Mouse (Mus musculus): ENCODE data around the gene Timp3. TPM values are rescaled to one million over a fixed set of nuclear protein-coding genes. Genes with fewer than 3 reads are reported as not detected.
A peak's percentile ranks its signal among the peaks of the same experiment; 100 is the strongest.

Gene Timp3
- polyA plus RNA-seq, 1 experiment from 2014 or later: 18.0 TPM

DNA sequence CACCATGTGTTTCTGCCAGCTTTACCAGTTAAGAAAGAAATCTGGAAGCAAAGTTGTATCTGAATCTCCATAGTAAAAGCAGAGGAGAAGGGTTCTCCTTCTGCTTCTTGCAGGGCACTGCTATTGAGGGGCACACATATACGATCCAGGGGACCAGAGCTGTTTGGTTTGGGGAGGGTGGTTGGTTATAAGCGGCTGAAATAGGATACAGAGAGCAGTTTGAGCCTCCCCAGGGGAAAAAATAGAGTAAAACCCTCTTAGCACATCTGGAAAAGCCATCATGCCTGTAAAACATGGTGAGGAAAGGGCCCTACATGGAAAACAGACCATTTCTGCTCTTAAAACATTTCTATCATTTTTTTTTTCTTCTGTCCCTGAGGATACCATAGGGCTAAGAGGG lies 21.7 kb upstream of the Timp3 start:
- 69% methylated on average over 2 of the region's 2 CpGs for WGBS
- ATAC-seq (ENCODE audit: low FRiP score): no peak
- Histone ChIP-seq H3K4me3 (replicated peaks) (no peak overlapping the region), H3K36me3 (replicated peaks) (no peaks in the 10 kb centered on the region), H3K4me2 (no peak overlapping the region), H3K27ac (no peak overlapping the region), H3K4me1 (peaks cover 4% of the 10 kb centered on the region; the same call in 1 of the 2 replicates), H3K9ac (no peak overlapping the region), H3K9me3 (no peaks in the 10 kb centered on the region), H3K27me3 (no peaks in the 10 kb centered on the region)

DNA sequence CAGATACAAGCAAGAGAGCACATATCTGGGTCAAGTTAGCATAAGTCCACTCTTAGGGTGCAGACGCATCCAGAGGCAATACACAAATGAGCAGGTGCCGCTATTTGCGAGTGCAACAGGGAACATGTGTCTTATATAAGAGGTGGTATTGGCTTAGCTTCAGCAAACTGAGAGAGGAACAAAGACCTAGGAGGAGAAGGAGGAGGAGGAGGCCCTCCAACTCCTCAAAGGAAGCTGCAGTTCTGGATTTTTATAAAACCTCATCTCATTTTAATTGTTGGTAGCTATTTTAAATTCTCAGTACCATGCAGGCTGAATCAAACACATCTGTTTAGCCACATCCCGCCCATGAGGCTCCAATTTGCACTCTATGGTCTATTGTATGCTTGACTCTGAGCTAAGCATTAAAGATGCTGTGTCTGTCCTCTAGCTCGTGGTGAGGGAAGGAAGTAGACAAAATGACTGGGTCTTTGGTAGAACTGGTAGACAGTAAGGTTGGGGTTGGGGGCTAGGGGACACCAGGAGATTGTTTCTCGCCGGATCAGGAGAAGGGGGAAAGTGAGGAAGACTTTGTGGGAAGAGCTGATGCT lies 20.5 kb upstream of the Timp3 start:
- Histone ChIP-seq H3K4me1 (no peaks in the 10 kb centered on the region), H3K4me2 (no peak overlapping the region), H3K27ac (no peak overlapping the region), H3K9me3 (no peaks in the 10 kb centered on the region), H3K36me3 (replicated peaks) (no peaks in the 10 kb centered on the region), H3K9ac (no peak overlapping the region), H3K4me3 (replicated peaks) (no peak overlapping the region), H3K27me3 (no peaks in the 10 kb centered on the region)
- 87% methylated on average over 7 of the region's 7 CpGs for WGBS
- no peak for ATAC-seq (ENCODE audit: low FRiP score)

DNA sequence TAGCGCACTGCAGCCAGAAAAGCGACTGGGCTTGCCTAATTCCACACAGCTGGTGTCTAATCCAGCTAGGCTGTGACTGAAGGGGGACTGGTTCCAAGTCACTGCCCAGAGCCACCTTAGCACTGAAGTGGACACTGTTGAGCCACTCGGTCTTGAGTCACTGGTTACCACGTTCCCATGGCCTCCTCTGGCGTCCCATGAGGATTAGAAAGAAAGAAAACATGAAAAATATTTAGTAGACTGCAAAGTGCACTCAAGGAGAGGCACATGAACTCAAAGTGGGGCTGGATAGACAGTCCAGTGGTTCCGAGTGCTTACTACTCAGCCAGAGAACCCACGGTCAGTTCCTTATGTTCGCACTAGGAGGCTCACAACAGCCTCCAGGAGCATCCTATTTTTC lies 18.9 kb upstream of the Timp3 start:
- Histone ChIP-seq H3K27me3 (no peaks in the 10 kb centered on the region), H3K27ac (no peak overlapping the region), H3K9ac (no peak overlapping the region), H3K36me3 (replicated peaks) (no peaks in the 10 kb centered on the region), H3K9me3 (no peaks in the 10 kb centered on the region), H3K4me3 (replicated peaks) (no peak overlapping the region), H3K4me2 (no peak overlapping the region), H3K4me1 (no peaks in the 10 kb centered on the region)
- 85% methylated on average over 8 of the region's 8 CpGs for WGBS
- ATAC-seq (ENCODE audit: low FRiP score): no peak

- Histone ChIP-seq H3K4me2 (no peak overlapping the region), H3K4me1 (no peaks in the 10 kb centered on the region), H3K27me3 (no peaks in the 10 kb centered on the region), H3K9ac (no peak overlapping the region), H3K27ac (no peak overlapping the region), H3K4me3 (replicated peaks) (no peak overlapping the region), H3K36me3 (replicated peaks) (no peaks in the 10 kb centered on the region), H3K9me3 (no peaks in the 10 kb centered on the region)
- no peak for ATAC-seq (ENCODE audit: low FRiP score)
- 92% methylated on average over 7 of the region's 7 CpGs for WGBS
These were observed 13.7 kb upstream of the Timp3 start for GRCm38 (mm10) chr10:86286508-86286907.

DNA sequence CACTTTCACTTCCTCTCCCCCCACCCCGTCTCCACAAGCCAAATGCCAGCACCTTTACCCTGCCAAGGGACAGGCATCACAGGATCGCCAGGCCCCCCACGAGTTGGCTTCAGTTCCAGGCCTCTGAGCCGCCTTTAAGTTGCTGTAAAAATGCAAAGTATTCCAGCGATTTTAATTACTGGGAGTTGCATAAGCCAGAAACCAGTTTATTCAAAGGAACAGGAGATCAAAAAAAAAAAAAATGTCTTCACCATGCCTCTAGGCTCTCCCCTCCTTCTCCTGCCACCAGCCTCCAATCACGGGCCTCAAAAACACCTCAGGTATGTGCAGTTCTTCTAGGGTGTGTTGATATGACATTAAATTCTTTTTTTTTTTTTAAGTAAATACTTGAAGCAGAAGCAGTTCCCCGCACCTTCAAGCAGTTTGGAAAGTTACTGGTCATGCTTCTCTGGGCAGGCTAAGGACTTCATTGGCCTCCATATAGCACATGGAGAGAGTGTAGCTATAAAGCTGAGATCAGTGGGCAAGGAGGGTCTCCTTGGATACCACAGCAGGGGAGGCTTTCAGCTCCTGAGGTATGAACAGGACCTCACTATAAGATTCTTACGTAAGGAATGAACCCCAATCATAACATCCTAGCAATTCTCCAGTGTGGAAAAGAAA lies 9.9 kb upstream of the Timp3 start:
- Histone ChIP-seq H3K36me3 (replicated peaks) (no peaks in the 10 kb centered on the region), H3K4me1 (peaks cover 4% of the 10 kb centered on the region), H3K4me3 (replicated peaks) (no peak overlapping the region), H3K9me3 (no peaks in the 10 kb centered on the region), H3K27me3 (0 out of 2 replicates have a peak, but pooled peaks cover 5% of the 10 kb centered on the region), H3K4me2 (no peak overlapping the region), H3K9ac (no peak overlapping the region), H3K27ac (no peak overlapping the region)
- 81% methylated on average over 8 of the region's 8 CpGs for WGBS
- ATAC-seq (ENCODE audit: low FRiP score): no peak

GRCm38 (mm10) chr10:86293880-86294279 lies 6.3 kb upstream of the Timp3 start:
- peaks cover 21% of the 10 kb centered on the region; the same call in 1 of the 2 replicates for H3K27me3 ChIP-seq
- H3K27ac ChIP-seq: no peak overlapping the region
- no peaks in the 10 kb centered on the region for H3K36me3 ChIP-seq (replicated peaks)
- 89% methylated on average over 1 of the region's 1 CpGs for WGBS
- peaks cover 13% of the 10 kb centered on the region for H3K4me1 ChIP-seq
- no peak overlapping the region for H3K4me3 ChIP-seq (replicated peaks)
- no peak for ATAC-seq (ENCODE audit: low FRiP score)
- H3K9me3 ChIP-seq: no peaks in the 10 kb centered on the region
- no peak overlapping the region for H3K4me2 ChIP-seq
- no peak overlapping the region for H3K9ac ChIP-seq

DNA sequence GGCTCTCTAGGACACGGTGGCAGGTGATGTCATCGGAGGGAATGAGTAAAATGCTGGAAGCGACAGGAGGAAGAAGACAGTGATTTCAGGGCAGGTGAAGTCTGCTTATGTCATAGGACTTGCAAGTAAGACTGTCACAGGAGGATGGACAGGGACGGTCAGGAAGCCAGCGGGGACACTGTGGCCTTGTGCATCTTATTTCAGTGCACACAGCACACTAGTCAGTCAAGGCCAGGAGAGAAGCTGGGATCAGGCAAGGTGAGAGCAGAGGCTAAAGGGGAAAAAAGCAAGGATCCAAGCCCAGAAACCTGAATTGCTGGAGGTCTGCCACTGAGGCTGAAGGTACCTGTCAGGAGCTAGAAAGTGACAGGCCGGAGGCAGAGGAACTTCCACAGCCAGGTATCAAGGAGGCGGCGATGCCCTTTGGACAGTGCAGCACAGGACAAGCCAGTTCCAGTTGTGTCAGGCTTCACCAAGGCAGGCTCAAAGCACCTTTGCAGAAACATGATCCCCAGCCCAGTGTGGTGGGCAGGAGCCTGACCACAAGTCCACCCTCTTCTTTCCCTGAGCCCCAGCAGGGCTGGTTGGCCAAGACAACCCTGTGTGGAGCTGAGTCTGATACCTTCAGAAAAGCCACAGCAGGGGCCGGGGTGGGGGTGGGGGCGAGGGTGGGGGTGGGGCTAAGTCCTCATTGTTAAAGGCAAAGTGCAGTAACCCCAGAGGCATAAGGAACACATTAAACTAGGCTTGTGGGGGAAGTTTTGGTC lies 5.4 kb upstream of the Timp3 start:
- Histone ChIP-seq H3K4me2 (no peak overlapping the region), H3K4me1 (peaks cover 14% of the 10 kb centered on the region)
- ATAC-seq (ENCODE audit: low FRiP score): no peak

DNA sequence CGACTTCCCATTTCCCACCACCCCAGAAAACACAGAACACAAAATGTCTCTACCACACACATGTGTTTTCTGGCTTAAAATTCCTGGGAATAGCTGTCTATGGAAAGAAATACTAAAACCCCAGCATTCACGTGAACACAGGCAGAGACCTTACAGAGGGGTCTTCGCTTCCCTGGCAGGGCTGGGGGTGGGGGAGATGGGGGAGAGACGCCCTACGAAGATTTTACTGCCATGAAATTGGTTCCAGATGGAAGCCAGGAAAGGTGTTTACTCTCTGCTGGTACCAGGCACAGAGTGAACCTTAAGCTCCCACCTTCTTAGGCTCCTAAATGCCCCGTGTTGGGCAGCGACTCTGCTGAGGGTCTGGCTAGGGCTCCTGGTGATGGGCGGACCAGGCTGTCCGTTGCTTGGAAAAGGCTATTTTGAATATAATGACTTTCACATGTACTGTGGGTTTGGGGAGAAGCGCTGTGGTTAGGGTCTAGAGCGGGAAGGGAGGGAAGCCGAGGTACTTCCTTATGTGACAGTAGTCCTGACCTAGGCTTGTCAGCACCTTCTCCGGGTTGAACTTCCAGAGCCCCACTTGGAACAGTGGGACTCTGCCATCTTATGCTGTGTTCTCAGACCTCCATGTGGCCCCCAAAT lies 4.6 kb upstream of the Timp3 start:
- no peak overlapping the region for H3K27ac ChIP-seq
- H3K36me3 ChIP-seq (replicated peaks): no peaks in the 10 kb centered on the region
- no peaks in the 10 kb centered on the region for H3K9me3 ChIP-seq
- peaks cover 24% of the 10 kb centered on the region for H3K27me3 ChIP-seq
- no peak for ATAC-seq (ENCODE audit: low FRiP score)
- H3K4me3 ChIP-seq (replicated peaks): no peak overlapping the region
- H3K9ac ChIP-seq: 0 out of 2 replicates have a peak overlapping the region, but pooled peaks have one; percentile 21
- H3K4me2 ChIP-seq: peak overlapping the region; percentile 49
- WGBS: 18% methylated on average over 13 of the region's 13 CpGs
- peaks cover 20% of the 10 kb centered on the region for H3K4me1 ChIP-seq

More for the DNA sequence above, 5.4 kb upstream of the Timp3 start:
- Histone ChIP-seq H3K27ac (no peak overlapping the region), H3K27me3 (peaks cover 23% of the 10 kb centered on the region), H3K9ac (no peak overlapping the region), H3K36me3 (replicated peaks) (no peaks in the 10 kb centered on the region), H3K9me3 (no peaks in the 10 kb centered on the region), H3K4me3 (replicated peaks) (no peak overlapping the region)
- WGBS: 64% methylated on average over 10 of the region's 10 CpGs

- peaks cover 24% of the 10 kb centered on the region for H3K27me3 ChIP-seq
- H3K4me1 ChIP-seq: peaks cover 26% of the 10 kb centered on the region
- H3K9ac ChIP-seq: 0 out of 2 replicates have a peak overlapping the region, but pooled peaks have one; percentile 21
- peak; percentile 64 for ATAC-seq (ENCODE audit: low FRiP score)
- H3K27ac ChIP-seq: no peak overlapping the region
- H3K4me3 ChIP-seq (replicated peaks): no peak overlapping the region
- H3K4me2 ChIP-seq: peak overlapping the region; percentile 49
- H3K36me3 ChIP-seq (replicated peaks): no peaks in the 10 kb centered on the region
- H3K9me3 ChIP-seq: no peaks in the 10 kb centered on the region
- 4% methylated on average over 14 of the region's 14 CpGs for WGBS
These were observed 4.1 kb upstream of the Timp3 start for GRCm38 (mm10) chr10:86296111-86296510.

DNA sequence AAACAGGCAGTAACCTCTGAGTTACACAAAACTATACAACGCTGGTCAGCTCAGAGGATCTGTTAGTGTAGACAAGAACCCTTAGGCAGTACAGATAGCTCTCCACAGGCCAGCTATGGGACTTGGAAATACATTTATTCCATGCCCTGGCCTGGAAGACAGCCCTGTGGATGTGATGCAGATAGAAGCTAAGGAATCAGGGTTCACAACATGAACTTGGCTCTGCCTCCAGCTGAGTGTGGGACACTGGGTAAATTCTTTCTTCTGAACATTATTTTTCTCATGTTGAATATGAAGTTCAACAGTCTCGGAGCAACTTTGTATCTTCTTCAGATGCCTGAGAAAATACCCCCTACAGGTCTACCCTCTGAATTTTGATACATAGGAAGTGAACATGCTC lies 2.9 kb upstream of the Timp3 start:
- no peak overlapping the region for H3K9ac ChIP-seq
- H3K36me3 ChIP-seq (replicated peaks): no peaks in the 10 kb centered on the region
- H3K27ac ChIP-seq: no peak overlapping the region
- no peaks in the 10 kb centered on the region for H3K9me3 ChIP-seq
- peaks cover 36% of the 10 kb centered on the region for H3K27me3 ChIP-seq
- ATAC-seq (ENCODE audit: low FRiP score): no peak
- WGBS: 88% methylated on average over 2 of the region's 2 CpGs
- no peak overlapping the region for H3K4me2 ChIP-seq
- H3K4me3 ChIP-seq (replicated peaks): no peak overlapping the region
- peaks cover 38% of the 10 kb centered on the region for H3K4me1 ChIP-seq

GRCm38 (mm10) chr10:86298326-86298725 lies 1.8 kb upstream of the Timp3 start:
- Histone ChIP-seq H3K4me2 (no peak overlapping the region), H3K4me1 (peaks cover 45% of the 10 kb centered on the region), H3K27ac (no peak overlapping the region), H3K36me3 (replicated peaks) (no peaks in the 10 kb centered on the region), H3K4me3 (replicated peaks) (no peak overlapping the region), H3K9ac (no peak overlapping the region), H3K9me3 (no peaks in the 10 kb centered on the region), H3K27me3 (peaks cover 36% of the 10 kb centered on the region)
- 50% methylated on average over 6 of the region's 6 CpGs for WGBS
- ATAC-seq (ENCODE audit: low FRiP score): no peak

- no peak for ATAC-seq (ENCODE audit: low FRiP score)
- WGBS: 29% methylated on average over 6 of the region's 6 CpGs
- peaks cover 55% of the 10 kb centered on the region for H3K4me1 ChIP-seq
- no peaks in the 10 kb centered on the region for H3K36me3 ChIP-seq (replicated peaks)
- peaks cover 33% of the 10 kb centered on the region for H3K27me3 ChIP-seq
- H3K27ac ChIP-seq: no peak overlapping the region
- H3K4me3 ChIP-seq (replicated peaks): peak overlapping the region; percentile 48
- H3K4me2 ChIP-seq: peak overlapping the region; percentile 98
- H3K9me3 ChIP-seq: no peaks in the 10 kb centered on the region
- peak overlapping the region; percentile 59 for H3K9ac ChIP-seq
These were observed 377 bp upstream of the Timp3 start for GRCm38 (mm10) chr10:86299795-86300194.

Data from forebrain, embryonic 12.5 days (tissue).